Mouse (Mus musculus) limb, embryonic 15.5 days (tissue): Measurements from ENCODE around the gene Saa2. TPM values are rescaled to one million over a fixed set of nuclear protein-coding genes. Genes with fewer than 3 reads are reported as not detected.
"Not testable (repeated sequence)": the region's sequence is repeated elsewhere in the genome, so short reads cannot be mapped to it uniquely, and the experiment has no call there.

Experiments used
- ATAC-seq: fragments of 200-750 bp; cut with Nextera tagmentation; 2 replicates; pipeline ENCODE4 v1.8.0; 2017; ENCODE audit warnings: low read depth, moderate TSS enrichment; ENCODE audit not compliant: insufficient number of reproducible peaks, low FRiP score, low TSS enrichment
- H3K27ac ChIP-seq: fragments of 300-500 bp; sonication (generic); 2 replicates; pipeline ENCODE4 v1.5.1; 2015; ENCODE audit warnings: moderate library complexity, mild to moderate bottlenecking, inconsistent platforms
- H3K27me3 ChIP-seq: fragments of 300-500 bp; sonication (generic); 2 replicates; pipeline ENCODE4 v1.6.1; 2015; ENCODE audit warnings: inconsistent platforms
- H3K36me3 ChIP-seq: fragments of 300-500 bp; sonication (generic); 2 replicates; pipeline ENCODE4 v1.6.1; 2015; ENCODE audit warnings: inconsistent platforms
- H3K4me1 ChIP-seq: fragments of 300-500 bp; sonication (generic); 2 replicates; pipeline ENCODE4 v1.6.1; 2015; ENCODE audit warnings: inconsistent platforms
- H3K4me2 ChIP-seq: fragments of 300-500 bp; sonication (generic); 2 replicates; pipeline ENCODE4 v1.6.1; 2015; ENCODE audit warnings: mild to moderate bottlenecking, inconsistent platforms
- H3K4me3 ChIP-seq: fragments of 300-500 bp; sonication (generic); 2 replicates; pipeline ENCODE4 v1.5.1; 2015; ENCODE audit warnings: mild to moderate bottlenecking, inconsistent platforms
- H3K9ac ChIP-seq: fragments of 300-500 bp; sonication (generic); 2 replicates; pipeline ENCODE4 v1.6.1; 2015; ENCODE audit warnings: inconsistent platforms
- H3K9me3 ChIP-seq: fragments of 300-500 bp; sonication (generic); 2 replicates; pipeline ENCODE4 v1.6.1; 2016; ENCODE audit warnings: inconsistent platforms
- WGBS: fragments of 180-500 bp; shearing (Covaris S2); methylation state at CpG from one replicate; pipeline ENCODE4 v1.1.7; 2015; 5-methylcytosine and 5-hydroxymethylcytosine counted together
- polyA plus RNA-seq: library from polyadenylated mRNA; unstranded; fragments of >200 nt; fragmentation: Nextera tagmentation; extraction: Ambion mirVana; gene quantifications from 2 replicates; pipeline ENCODE4 v1.2.1, GENCODE M21; 2015

Gene Saa2
- polyA plus RNA-seq, 1 experiment from 2014 or later, result 0.78 TPM

GRCm38 (mm10) chr7:46727584-46727983 is 24.0 kb upstream of the Saa2 start:
- no peaks in the 10 kb centered on the region for H3K27me3 ChIP-seq
- no peak overlapping the region for H3K9ac ChIP-seq
- no peaks in the 10 kb centered on the region for H3K36me3 ChIP-seq
- no peak overlapping the region for H3K4me3 ChIP-seq
- no peaks in the 10 kb centered on the region for H3K9me3 ChIP-seq
- H3K4me2 ChIP-seq, result no peak overlapping the region
- no peak for ATAC-seq
- 85% methylated on average over 1 of the region's 1 CpGs for WGBS
- H3K27ac ChIP-seq, result no peak overlapping the region
- H3K4me1 ChIP-seq, result no peaks in the 10 kb centered on the region

- Histone ChIP-seq H3K27ac (no peak within 1 kb of the TSS), H3K4me3 (no peak within 1 kb of the TSS), H3K4me2 (no peak within 1 kb of the TSS), H3K36me3 (no peaks in the 10 kb centered on the region), H3K9ac (no peak within 1 kb of the TSS), H3K27me3 (no peaks in the 10 kb centered on the region), H3K9me3 (no peaks in the 10 kb centered on the region), H3K4me1 (no peaks in the 10 kb centered on the region)
- 68% methylated on average over 4 of the region's 4 CpGs for WGBS
- ATAC-seq, result no peak
Observed at GRCm38 (mm10) chr7:46732458-46732857, 19.1 kb upstream of the Saa2 start, which contains the start of gene Saa4. Gene Saa4 (minus strand): TSS chr7:46732603.

GRCm38 (mm10) chr7:46734983-46735382 is 16.6 kb upstream of the Saa2 start:
- Histone ChIP-seq H3K4me3 (no peak overlapping the region), H3K4me1 (no peaks in the 10 kb centered on the region), H3K9me3 (no peaks in the 10 kb centered on the region), H3K27ac (no peak overlapping the region), H3K36me3 (no peaks in the 10 kb centered on the region), H3K4me2 (no peak overlapping the region), H3K27me3 (no peaks in the 10 kb centered on the region), H3K9ac (no peak overlapping the region)
- no peak for ATAC-seq
- WGBS, result 84% methylated on average over 2 of the region's 2 CpGs

DNA sequence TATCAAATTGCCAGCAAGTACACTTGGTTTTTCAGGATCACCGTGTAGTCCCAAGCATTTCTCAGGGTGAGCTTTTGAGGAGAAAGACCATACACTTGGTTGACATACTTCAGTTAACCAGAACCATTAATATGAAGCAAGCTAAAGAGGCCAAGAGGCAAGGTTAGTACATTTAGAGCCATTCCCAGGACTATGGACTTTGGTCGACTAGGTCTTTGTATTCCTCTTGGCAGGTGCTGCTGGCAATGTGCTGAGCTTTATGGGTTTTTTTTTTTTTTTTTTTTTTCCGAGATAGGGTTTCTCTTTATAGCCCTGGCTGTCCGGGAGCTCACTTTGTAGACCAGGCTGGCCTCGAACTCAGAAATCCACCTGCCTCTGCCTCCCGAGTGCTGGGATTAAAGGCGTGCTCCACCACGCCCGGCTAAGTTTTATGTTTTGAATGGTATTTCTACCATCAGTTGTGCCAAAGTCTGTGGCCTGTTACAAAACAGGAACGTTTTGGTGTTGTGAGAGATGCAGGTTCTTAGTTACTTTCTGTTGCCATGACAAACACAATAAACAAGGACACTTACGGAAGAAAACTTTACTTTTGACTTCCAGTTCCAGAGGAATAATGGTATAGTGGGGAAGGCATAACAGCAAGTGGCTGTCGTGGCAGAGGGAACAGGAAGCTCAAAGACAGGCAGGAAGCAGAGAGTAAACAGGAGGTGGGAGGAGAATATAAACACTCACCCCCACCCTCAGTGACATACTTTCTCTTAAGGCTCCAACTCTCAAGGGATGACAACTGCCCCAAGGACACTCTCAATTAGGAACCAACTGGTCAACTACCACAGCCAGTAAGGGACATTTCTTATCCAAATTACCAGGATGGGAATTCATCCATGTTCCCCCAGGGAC is 12.8 kb upstream of the Saa2 start:
- Histone ChIP-seq H3K4me1 (no peaks in the 10 kb centered on the region), H3K9ac (no peak overlapping the region), H3K27ac (no peak overlapping the region), H3K4me3 (no peak overlapping the region), H3K4me2 (no peak overlapping the region), H3K36me3 (no peaks in the 10 kb centered on the region), H3K27me3 (no peaks in the 10 kb centered on the region), H3K9me3 (no peaks in the 10 kb centered on the region)
- ATAC-seq, result no peak
- WGBS, result 72% methylated on average over 12 of the region's 12 CpGs

- H3K4me3 ChIP-seq, ATAC-seq, H3K4me1 ChIP-seq, H3K9me3 ChIP-seq, H3K36me3 ChIP-seq, H3K4me2 ChIP-seq, H3K27ac ChIP-seq, H3K27me3 ChIP-seq, H3K9ac ChIP-seq: not testable (repeated sequence)
- 81% methylated on average over 5 of the region's 5 CpGs for WGBS
Observed at GRCm38 (mm10) chr7:46740041-46740440, 11.5 kb upstream of the Saa2 start.

GRCm38 (mm10) chr7:46742880-46743279 is 8.7 kb upstream of the Saa2 start, which contains the start of gene Saa1:
Gene Saa1 (minus strand): TSS chr7:46742980.
- H3K9me3 ChIP-seq, ATAC-seq, H3K27ac ChIP-seq, H3K36me3 ChIP-seq, H3K9ac ChIP-seq, H3K27me3 ChIP-seq, H3K4me3 ChIP-seq, H3K4me1 ChIP-seq, H3K4me2 ChIP-seq: not testable (repeated sequence)
- 60% methylated on average over 3 of the region's 3 CpGs for WGBS

DNA sequence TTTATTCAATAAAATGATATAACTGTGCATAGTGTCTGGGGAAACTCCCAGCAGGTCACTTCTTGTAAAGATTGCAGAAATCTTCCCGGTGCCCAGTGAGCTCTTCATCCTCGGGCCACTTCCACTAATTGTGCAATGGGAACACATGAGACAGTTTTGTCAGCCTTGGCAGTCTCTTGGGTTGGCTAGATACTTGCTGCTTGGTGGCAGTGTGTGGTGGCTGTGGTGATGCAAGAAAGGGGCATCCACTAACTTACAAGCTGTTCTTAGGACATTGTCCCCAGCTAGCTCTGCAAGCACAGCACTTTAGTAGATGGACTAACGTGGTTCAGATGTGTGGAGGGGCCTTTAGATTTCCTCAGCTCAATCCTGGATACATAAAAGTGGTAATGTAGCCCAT is 5.8 kb upstream of the Saa2 start:
- 63% methylated on average over 3 of the region's 3 CpGs for WGBS
- Histone ChIP-seq H3K9ac (no peak overlapping the region), H3K27me3 (no peaks in the 10 kb centered on the region), H3K36me3 (no peaks in the 10 kb centered on the region), H3K4me1 (no peaks in the 10 kb centered on the region), H3K4me3 (no peak overlapping the region), H3K9me3 (no peaks in the 10 kb centered on the region), H3K4me2 (no peak overlapping the region), H3K27ac (no peak overlapping the region)
- no peak for ATAC-seq

DNA sequence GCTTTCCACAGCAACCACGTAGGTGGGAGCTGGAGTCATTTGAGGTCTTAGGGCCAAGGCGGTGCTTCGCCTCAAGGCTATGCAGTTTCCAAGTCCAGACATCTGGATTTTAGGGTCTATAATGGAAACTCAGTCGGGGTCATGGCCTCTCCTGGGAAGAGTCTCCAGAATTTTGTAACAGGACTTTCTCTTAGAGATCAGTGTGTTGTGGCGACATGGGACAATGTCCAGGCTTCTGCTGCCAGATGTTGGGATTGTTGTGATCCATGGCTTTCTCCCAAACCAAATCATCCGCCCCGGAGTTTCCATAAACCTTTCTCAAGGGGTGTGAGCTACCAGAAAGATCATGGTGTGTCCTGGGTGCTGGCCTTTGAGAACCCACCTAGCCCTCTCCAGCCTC is 5.2 kb upstream of the Saa2 start:
- Histone ChIP-seq H3K9ac (no peak overlapping the region), H3K9me3 (no peaks in the 10 kb centered on the region), H3K4me2 (no peak overlapping the region), H3K4me1 (no peaks in the 10 kb centered on the region), H3K36me3 (no peaks in the 10 kb centered on the region), H3K27ac (no peak overlapping the region), H3K4me3 (no peak overlapping the region), H3K27me3 (no peaks in the 10 kb centered on the region)
- 50% methylated on average over 7 of the region's 7 CpGs for WGBS
- ATAC-seq, result no peak

DNA sequence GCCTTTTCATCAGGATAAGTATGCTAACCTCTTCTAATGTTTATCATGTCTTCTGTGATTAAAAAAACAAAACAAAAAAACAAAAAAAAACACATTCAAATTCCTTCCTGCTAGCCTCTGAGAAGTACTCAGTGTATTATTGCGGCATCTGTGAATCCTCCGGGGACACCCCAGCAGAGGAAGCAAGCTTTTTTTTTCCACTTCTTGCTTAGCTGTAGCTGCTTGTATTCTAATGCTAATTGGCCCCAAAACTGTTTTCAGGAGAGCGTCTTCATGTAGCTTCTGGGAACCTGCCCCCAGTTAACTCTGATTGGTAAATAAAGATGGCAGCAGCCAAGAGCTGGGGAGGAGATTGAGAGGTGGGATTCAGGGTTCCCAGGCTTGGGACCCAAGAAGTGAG is 3.1 kb upstream of the Saa2 start:
- WGBS, result 49% methylated on average over 3 of the region's 3 CpGs
- no peaks in the 10 kb centered on the region for H3K9me3 ChIP-seq
- H3K27me3 ChIP-seq, result no peaks in the 10 kb centered on the region
- no peak overlapping the region for H3K4me2 ChIP-seq
- H3K4me3 ChIP-seq, result no peak overlapping the region
- no peaks in the 10 kb centered on the region for H3K4me1 ChIP-seq
- ATAC-seq, result no peak
- no peaks in the 10 kb centered on the region for H3K36me3 ChIP-seq
- H3K9ac ChIP-seq, result no peak overlapping the region
- no peak overlapping the region for H3K27ac ChIP-seq

DNA sequence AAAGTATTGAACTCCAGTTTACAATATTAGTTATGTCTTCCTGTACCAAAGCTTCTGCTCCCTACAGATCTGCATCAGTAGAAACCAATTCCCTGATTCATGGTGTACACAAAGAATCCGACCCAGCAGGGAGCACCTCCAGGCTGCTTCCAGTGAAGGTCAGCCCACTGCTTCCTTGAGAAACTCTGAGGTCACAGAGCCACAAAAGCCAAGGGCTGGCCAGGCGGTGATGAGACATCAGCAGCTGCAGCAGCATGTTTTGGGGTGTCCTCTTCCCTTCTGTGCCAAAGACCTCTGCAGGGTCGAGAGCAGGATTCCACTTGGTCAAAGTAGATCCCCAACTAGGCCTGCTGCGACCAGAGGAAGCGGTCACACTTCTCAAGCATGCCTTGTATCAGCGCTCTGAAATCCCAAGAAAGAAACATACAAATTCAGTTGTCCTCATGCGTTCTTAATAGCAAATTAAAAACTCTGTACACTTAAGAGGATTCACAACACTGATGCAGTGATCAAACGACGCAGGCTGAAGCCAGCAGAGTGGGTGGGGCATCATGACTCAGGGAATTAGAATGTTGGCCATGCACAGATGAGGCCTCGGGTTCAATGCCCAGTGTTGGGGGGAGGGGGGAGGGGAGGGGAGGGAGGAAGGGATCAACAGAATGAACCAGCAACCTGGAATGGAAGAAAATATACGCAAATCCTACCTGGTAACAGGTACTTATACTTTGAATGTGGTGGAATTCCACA is 9.6 kb downstream of the Saa2 start:
- Histone ChIP-seq H3K36me3 (peaks cover 56% of the 10 kb centered on the region), H3K4me3 (no peak overlapping the region), H3K27ac (no peak overlapping the region), H3K9ac (no peak overlapping the region), H3K4me1 (no peaks in the 10 kb centered on the region), H3K9me3 (no peaks in the 10 kb centered on the region), H3K4me2 (no peak overlapping the region), H3K27me3 (no peaks in the 10 kb centered on the region)
- WGBS, result 78% methylated on average over 11 of the region's 11 CpGs
- no peak for ATAC-seq

DNA sequence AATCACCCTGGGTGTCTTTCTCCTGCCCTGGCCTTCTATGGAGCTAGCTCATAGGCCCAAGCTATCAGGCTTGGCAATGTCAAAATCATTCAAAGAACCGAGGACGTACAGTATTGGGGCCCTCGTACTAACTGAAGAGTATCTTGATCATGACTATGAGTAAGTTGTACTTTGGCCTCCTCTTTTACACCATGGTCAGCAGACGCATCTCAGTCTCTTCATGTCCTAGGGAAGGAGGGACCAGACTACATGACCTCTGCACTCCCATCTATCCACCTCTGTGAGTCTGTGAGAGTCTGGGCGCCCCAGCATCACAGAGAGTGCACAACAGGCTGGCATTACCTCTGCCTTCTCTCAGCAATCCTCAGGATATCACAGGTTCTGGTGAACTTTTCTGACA is 11.0 kb downstream of the Saa2 start:
- no peak for ATAC-seq
- Histone ChIP-seq H3K4me3 (no peak overlapping the region), H3K4me2 (no peak overlapping the region), H3K27me3 (no peaks in the 10 kb centered on the region), H3K4me1 (no peaks in the 10 kb centered on the region), H3K27ac (no peak overlapping the region), H3K9ac (no peak overlapping the region), H3K36me3 (peaks cover 65% of the 10 kb centered on the region), H3K9me3 (no peaks in the 10 kb centered on the region)
- 95% methylated on average over 5 of the region's 5 CpGs for WGBS

DNA sequence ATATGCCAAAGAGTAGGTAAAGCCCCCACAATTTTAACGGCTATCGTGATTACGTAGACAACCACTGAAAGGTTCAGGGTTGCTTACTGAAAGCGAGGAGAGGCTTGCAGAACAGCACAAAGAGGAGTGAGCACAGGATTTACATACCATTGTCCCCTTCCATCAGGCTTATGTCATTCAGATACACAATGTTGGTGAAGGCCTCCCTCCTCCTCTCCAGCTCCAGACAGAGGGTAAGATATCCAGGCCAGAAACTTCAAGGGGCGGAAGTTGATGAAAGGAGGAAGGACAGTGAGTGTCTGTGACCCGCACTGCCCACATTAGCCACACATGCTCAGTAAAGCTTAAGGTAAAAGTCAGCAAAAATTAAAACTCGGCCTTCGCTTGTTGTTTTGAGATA is 13.1 kb downstream of the Saa2 start:
- H3K4me1 ChIP-seq, result no peaks in the 10 kb centered on the region
- 96% methylated on average over 8 of the region's 8 CpGs for WGBS
- H3K36me3 ChIP-seq, result peaks cover 79% of the 10 kb centered on the region
- no peaks in the 10 kb centered on the region for H3K27me3 ChIP-seq
- H3K27ac ChIP-seq, result no peak overlapping the region
- no peak for ATAC-seq
- H3K9ac ChIP-seq, result no peak overlapping the region
- no peak overlapping the region for H3K4me2 ChIP-seq
- H3K9me3 ChIP-seq, result no peaks in the 10 kb centered on the region
- no peak overlapping the region for H3K4me3 ChIP-seq
